Mouse (Mus musculus): ENCODE data around the gene Gm29094. TPM values are rescaled to one million over a fixed set of nuclear protein-coding genes. Genes with fewer than 3 reads are reported as not detected.
"Not testable (repeated sequence)": the region's sequence is repeated elsewhere in the genome, so short reads cannot be mapped to it uniquely, and the experiment has no call there.

Gm29094 gene
- polyA plus RNA-seq, 1 experiment from 2014 or later, result 0.35 TPM

DNA sequence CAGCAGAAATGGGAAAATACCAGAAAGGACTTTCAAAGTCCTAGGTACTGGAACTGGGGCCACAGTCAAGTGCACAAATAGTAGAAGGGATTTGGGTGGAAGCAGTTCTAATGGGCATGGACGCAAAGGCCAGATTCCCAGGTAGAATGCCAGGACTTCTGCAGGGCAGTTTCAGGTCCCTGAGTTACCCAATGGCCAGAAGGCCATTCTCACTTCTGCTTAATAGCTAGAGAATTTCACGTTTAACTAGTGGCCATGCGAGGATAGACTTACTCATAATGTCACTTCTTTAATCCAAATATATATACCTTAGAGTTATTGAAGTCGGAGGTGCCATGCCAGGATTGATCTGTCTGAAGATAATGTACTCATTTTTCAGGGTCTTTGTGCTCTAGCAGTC is 38.0 kb downstream of the Gm29094 start:
- WGBS, result 87% methylated on average over 4 of the region's 4 CpGs
- H3K4me3 ChIP-seq (ENCODE audit: low read depth, low read length); ATAC-seq (ENCODE audit: low read depth): not testable (repeated sequence)

DNA sequence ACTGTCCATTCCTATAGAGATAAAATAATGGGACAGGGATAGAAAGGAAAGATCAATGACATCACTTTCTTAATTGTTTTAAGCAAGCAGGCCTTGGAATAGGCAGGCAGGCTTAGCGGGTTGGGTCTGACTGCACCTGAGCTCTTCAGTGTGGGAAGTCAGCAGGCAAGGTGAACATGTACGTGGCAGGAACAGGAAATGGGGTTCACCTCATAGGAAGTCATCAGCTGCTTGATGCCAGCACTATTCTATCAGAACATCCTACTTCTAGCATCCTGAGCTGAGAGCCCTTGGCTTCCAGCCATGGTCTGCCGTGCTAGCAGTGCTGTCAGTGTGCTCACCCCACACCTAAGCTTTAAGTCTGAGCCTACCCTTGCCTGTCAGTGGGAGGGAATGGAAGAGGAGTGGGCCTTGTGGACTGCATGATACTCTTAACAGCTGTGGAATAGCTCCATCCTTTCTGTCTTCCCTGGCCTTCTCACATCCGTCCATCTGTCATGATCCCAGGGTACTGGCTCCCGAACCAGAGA is 39.9 kb downstream of the Gm29094 start:
- H3K4me2 ChIP-seq (ENCODE audit: low read depth, low read length); H3K9me3 ChIP-seq (ENCODE audit: control insufficient read depth, low read length); H3K27ac ChIP-seq (ENCODE audit: low read depth, low read length); ATAC-seq (ENCODE audit: low read depth); H3K4me3 ChIP-seq (ENCODE audit: low read depth, low read length); H3K27me3 ChIP-seq (ENCODE audit: control insufficient read depth, insufficient read depth, low read length); H3K4me1 ChIP-seq (ENCODE audit: control insufficient read depth, insufficient read depth, low read length); H3K9ac ChIP-seq (replicated peaks; ENCODE audit: low read depth, low read length); H3K36me3 ChIP-seq (ENCODE audit: control insufficient read depth, insufficient read depth, low read length): not testable (repeated sequence)
- WGBS, result 92% methylated on average over 4 of the region's 5 CpGs

More for the DNA sequence above, 38.0 kb downstream of the Gm29094 start:
- not testable (repeated sequence) for H3K4me1 ChIP-seq (ENCODE audit: control insufficient read depth, insufficient read depth, low read length); H3K27me3 ChIP-seq (ENCODE audit: control insufficient read depth, insufficient read depth, low read length); H3K36me3 ChIP-seq (ENCODE audit: control insufficient read depth, insufficient read depth, low read length); H3K4me2 ChIP-seq (ENCODE audit: low read depth, low read length); H3K27ac ChIP-seq (ENCODE audit: low read depth, low read length); H3K9ac ChIP-seq (replicated peaks; ENCODE audit: low read depth, low read length); H3K9me3 ChIP-seq (ENCODE audit: control insufficient read depth, low read length)

DNA sequence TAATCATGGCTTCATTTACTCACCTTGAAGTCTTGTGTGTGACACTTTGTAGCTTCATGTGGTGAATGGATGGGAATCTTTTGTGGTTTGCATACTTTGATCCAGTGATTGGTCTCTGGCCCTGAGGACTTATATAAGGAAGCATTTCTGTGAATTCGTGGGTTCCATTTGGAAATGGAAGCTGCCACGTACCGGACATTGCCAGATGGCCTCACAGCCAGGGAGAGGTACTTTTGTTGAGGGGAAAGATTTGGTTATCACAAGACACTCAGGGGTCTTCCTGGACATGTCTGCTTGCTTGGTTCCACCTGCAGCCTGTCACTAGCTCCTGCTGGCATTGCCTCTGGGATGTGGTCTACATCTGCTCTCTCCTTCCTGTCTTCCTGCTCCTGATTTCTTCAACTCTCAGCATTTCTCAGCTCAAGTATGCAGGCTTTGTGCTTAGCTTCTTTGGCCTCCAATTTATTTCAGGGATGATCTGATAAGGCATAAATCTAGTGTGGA is 41.4 kb downstream of the Gm29094 start:
- 88% methylated on average over 3 of the region's 3 CpGs for WGBS
- not testable (repeated sequence) for H3K4me3 ChIP-seq (ENCODE audit: low read depth, low read length); ATAC-seq (ENCODE audit: low read depth); H3K27me3 ChIP-seq (ENCODE audit: control insufficient read depth, insufficient read depth, low read length); H3K9me3 ChIP-seq (ENCODE audit: control insufficient read depth, low read length); H3K36me3 ChIP-seq (ENCODE audit: control insufficient read depth, insufficient read depth, low read length); H3K9ac ChIP-seq (replicated peaks; ENCODE audit: low read depth, low read length); H3K4me2 ChIP-seq (ENCODE audit: low read depth, low read length); H3K27ac ChIP-seq (ENCODE audit: low read depth, low read length); H3K4me1 ChIP-seq (ENCODE audit: control insufficient read depth, insufficient read depth, low read length)

DNA sequence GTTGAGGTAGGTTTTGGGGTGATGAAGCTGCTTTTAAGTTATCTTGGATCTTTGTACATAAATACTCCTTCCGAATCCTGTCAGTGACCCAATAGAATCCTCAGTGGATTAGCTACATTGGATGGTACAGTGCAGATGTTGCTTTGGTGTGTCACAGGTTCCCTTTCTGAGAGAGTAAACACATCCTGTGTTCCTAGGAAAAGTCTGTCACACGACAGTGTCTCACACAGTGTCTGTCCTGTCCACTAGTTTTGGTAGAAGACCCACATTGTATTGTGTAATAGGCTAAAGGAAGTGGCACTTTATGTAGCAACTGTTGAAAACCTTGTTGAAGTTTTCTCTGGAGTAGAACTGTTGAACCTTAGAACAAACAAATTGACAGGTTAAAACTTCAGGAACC is 54.2 kb downstream of the Gm29094 start:
- no peaks in the 10 kb centered on the region for H3K36me3 ChIP-seq (ENCODE audit: control insufficient read depth, insufficient read depth, low read length)
- H3K4me3 ChIP-seq (ENCODE audit: low read depth, low read length), result no peak overlapping the region
- H3K27ac ChIP-seq (ENCODE audit: low read depth, low read length), result no peak overlapping the region
- no peak overlapping the region for H3K9ac ChIP-seq (replicated peaks; ENCODE audit: low read depth, low read length)
- H3K27me3 ChIP-seq (ENCODE audit: control insufficient read depth, insufficient read depth, low read length), result no peaks in the 10 kb centered on the region
- H3K4me2 ChIP-seq (ENCODE audit: low read depth, low read length), result no peak overlapping the region
- ATAC-seq (ENCODE audit: low read depth), result no peak
- no peaks in the 10 kb centered on the region for H3K4me1 ChIP-seq (ENCODE audit: control insufficient read depth, insufficient read depth, low read length)
- no peaks in the 10 kb centered on the region for H3K9me3 ChIP-seq (ENCODE audit: control insufficient read depth, low read length)
- 90% methylated on average over 2 of the region's 2 CpGs for WGBS

DNA sequence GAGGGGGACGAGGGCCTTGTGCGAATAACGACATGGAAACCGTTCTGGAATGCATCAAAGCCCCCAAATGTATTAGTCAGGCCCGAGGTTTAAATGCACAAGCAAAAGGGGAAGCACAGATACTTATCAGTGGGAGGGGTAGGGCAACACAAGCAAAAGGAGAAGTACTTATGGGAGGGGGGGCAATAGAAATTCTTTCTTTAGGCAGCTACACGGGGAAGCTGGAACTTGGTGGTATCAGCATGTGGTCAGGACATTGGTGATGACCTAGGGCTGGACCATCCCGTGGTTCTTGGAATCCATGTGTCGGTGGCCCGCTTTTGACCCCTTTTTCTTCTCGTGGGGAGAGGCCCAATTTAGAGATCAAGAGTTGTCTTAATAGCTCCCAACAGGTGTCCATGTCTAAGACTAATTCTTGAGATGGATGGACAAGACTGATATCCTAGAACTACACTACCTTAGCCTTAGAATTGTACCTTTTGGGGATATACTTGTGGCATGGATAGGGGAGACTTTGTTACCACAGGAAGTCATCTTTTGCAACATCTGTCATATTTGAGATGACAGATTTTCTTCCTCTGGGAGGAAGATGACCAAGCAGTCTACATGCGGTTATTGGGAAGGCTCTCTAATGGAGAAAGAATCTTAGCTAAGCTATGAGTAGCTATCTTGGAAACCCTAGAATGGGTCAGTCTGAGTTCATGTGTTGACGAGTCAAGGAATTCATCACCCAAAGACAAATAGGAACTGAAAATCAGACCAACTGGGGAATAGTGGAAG is 57.6 kb downstream of the Gm29094 start:
- Histone ChIP-seq H3K36me3 (ENCODE audit: control insufficient read depth, insufficient read depth, low read length) (no peaks in the 10 kb centered on the region), H3K27me3 (ENCODE audit: control insufficient read depth, insufficient read depth, low read length) (no peaks in the 10 kb centered on the region), H3K4me1 (ENCODE audit: control insufficient read depth, insufficient read depth, low read length) (no peaks in the 10 kb centered on the region), H3K9ac (replicated peaks; ENCODE audit: low read depth, low read length) (no peak overlapping the region), H3K27ac (ENCODE audit: low read depth, low read length) (no peak overlapping the region), H3K4me3 (ENCODE audit: low read depth, low read length) (no peak overlapping the region), H3K4me2 (ENCODE audit: low read depth, low read length) (no peak overlapping the region), H3K9me3 (ENCODE audit: control insufficient read depth, low read length) (no peaks in the 10 kb centered on the region)
- ATAC-seq (ENCODE audit: low read depth), result no peak
- 93% methylated on average over 12 of the region's 12 CpGs for WGBS

DNA sequence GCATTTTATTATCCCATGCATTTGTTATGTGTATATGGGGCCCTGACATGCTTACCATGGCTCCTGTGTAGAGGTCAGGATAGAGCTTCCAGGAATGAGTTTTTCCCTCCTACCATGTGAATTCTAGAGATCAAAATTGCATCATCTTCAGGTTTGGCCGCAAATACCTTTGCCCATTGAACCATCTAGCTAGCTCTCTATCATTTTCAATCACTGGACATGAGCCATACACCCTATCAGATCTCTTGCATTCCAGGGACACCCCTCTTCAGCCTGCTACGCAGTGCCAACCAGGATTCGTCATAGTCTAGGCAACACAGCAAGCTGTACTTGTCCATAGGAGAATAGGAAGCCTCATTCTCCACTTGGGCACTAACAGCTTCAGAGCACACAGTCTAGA is 64.8 kb downstream of the Gm29094 start:
- H3K9me3 ChIP-seq (ENCODE audit: control insufficient read depth, low read length), result no peaks in the 10 kb centered on the region
- H3K4me3 ChIP-seq (ENCODE audit: low read depth, low read length), result no peak overlapping the region
- ATAC-seq (ENCODE audit: low read depth), result no peak
- H3K9ac ChIP-seq (replicated peaks; ENCODE audit: low read depth, low read length), result no peak overlapping the region
- H3K36me3 ChIP-seq (ENCODE audit: control insufficient read depth, insufficient read depth, low read length), result no peaks in the 10 kb centered on the region
- H3K4me1 ChIP-seq (ENCODE audit: control insufficient read depth, insufficient read depth, low read length), result no peaks in the 10 kb centered on the region
- H3K4me2 ChIP-seq (ENCODE audit: low read depth, low read length), result no peak overlapping the region
- WGBS, result 94% methylated on average over 3 of the region's 3 CpGs
- no peak overlapping the region for H3K27ac ChIP-seq (ENCODE audit: low read depth, low read length)
- H3K27me3 ChIP-seq (ENCODE audit: control insufficient read depth, insufficient read depth, low read length), result no peaks in the 10 kb centered on the region

DNA sequence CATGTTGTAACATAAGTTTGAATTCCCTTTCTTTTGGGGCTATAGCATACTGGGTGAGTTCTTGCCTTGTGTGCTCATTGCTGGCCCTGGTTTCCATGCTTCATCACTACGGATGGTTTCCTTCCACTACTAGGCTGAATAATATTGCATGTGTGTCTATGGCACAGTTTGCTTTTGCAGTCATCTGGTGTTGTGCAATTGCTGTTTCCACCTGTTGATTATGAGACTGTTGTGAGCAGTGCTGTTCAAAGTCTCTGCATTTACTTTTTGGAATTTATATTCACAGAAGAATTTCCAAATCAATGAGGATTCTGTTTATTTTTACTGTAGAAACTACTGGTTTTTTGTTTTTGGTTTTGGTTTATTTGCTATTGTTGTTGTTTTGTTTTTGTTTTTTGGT is 65.4 kb downstream of the Gm29094 start:
- H3K4me3 ChIP-seq (ENCODE audit: low read depth, low read length), result no peak overlapping the region
- no peak overlapping the region for H3K4me2 ChIP-seq (ENCODE audit: low read depth, low read length)
- WGBS, result 96% methylated on average over 1 of the region's 1 CpGs
- H3K9me3 ChIP-seq (ENCODE audit: control insufficient read depth, low read length), result no peaks in the 10 kb centered on the region
- no peaks in the 10 kb centered on the region for H3K36me3 ChIP-seq (ENCODE audit: control insufficient read depth, insufficient read depth, low read length)
- H3K4me1 ChIP-seq (ENCODE audit: control insufficient read depth, insufficient read depth, low read length), result no peaks in the 10 kb centered on the region
- ATAC-seq (ENCODE audit: low read depth), result no peak
- H3K9ac ChIP-seq (replicated peaks; ENCODE audit: low read depth, low read length), result no peak overlapping the region
- H3K27ac ChIP-seq (ENCODE audit: low read depth, low read length), result no peak overlapping the region
- H3K27me3 ChIP-seq (ENCODE audit: control insufficient read depth, insufficient read depth, low read length), result no peaks in the 10 kb centered on the region

Other genes starting within 250 kb of the Gm29094 start
- gene Bcl2a1a, start 242.5 kb upstream of the Gm29094 start, polyA plus RNA-seq (2014; fragmentation: Nextera tagmentation; extraction: Ambion mirVana), result not detected in 2 replicates
- gene Trim43b, start 106.5 kb upstream of the Gm29094 start, polyA plus RNA-seq (2014; fragmentation: Nextera tagmentation; extraction: Ambion mirVana), result not detected in 2 replicates
- 1.1 and 1.8 TPM in 2 replicates for gene Bcl2a1b, start 170 bp upstream of the Gm29094 start, polyA plus RNA-seq (2014; fragmentation: Nextera tagmentation; extraction: Ambion mirVana)
- 16.4 and 18.6 TPM in 2 replicates for gene Mthfs, start 11.3 kb downstream of the Gm29094 start, polyA plus RNA-seq (2014; fragmentation: Nextera tagmentation; extraction: Ambion mirVana)

Measured in neural tube, embryonic 14.5 days (tissue).